Mouse (Mus musculus): ENCODE data around the gene Cab39l. TPM values are rescaled to one million over a fixed set of nuclear protein-coding genes. Genes with fewer than 3 reads are reported as not detected.
"Not testable (repeated sequence)": the region's sequence is repeated elsewhere in the genome, so short reads cannot be mapped to it uniquely, and the experiment has no call there.

Cab39l gene
- 10 to 100 TPM; 23.8 to 26.0 TPM for total RNA-seq (2021)
- polyA plus RNA-seq (2012; rRNA removed), result 7.9 and 15.3 TPM in 2 replicates
- long read RNA-seq, transcript Cab39l-201 (11 exons, 3,037 nt), result major isoform, 12 of 79 reads
- long read RNA-seq, partial matches to known transcripts, result 2 of 79 reads
- long read RNA-seq, other reads (novel, unspliced or antisense), result 65 of 79 reads

DNA sequence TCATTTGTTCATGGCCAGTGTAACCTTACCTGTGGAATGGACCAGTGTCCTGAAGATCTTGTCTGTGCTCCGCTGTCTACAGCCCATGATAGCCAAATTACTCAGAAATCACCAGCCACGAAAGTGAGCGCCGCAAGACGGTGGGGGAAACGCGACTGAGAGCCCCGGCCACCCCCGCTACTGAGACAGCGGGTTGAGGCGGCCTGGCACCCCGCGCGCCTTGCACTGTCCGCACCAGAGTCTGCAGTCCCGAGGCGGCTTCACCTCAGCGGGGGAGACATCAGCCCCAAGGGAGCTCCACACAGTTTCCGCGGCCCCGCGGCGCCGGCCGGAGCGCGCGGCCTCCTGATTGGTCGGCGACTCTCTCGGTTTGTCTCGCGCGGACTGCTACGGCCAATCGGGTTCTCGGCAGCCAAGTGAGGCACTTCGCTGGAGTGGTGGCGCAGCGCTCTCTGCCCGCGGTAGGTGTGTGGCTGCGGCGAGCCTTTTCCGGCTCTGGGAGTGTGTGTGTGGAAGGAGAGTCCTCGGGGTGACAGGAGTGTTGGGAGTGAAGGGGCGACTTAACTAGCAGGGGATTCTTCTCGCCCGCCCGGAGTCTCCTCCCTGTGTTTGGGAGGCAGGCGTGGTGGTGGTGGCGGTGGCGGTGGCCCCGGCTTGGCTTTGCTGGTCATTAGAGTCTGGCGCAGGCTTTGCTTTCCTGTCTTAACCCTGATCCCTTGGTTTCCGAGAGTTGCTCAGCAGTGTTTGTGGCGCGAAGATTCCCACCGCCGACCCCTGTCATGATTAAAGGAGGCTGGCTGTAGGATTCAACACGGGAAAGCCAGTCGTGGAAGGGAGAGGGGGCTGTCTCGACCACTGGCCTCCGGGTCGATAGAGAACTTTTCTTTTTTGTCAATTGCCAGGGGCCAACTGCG is at the start of gene Cab39l, which contains the start of gene Setdb2:
Gene Cab39l (plus strand): TSS at position 415 of the 914 bp plus-strand sequence.
Gene Setdb2 (minus strand): TSS at position 327 of the 914 bp plus-strand sequence.
- H3K4me3 ChIP-seq, result peak within 1 kb of the TSS; percentile 89
- WGBS, result under 1% methylated on average over 66 of the region's 66 CpGs

DNA sequence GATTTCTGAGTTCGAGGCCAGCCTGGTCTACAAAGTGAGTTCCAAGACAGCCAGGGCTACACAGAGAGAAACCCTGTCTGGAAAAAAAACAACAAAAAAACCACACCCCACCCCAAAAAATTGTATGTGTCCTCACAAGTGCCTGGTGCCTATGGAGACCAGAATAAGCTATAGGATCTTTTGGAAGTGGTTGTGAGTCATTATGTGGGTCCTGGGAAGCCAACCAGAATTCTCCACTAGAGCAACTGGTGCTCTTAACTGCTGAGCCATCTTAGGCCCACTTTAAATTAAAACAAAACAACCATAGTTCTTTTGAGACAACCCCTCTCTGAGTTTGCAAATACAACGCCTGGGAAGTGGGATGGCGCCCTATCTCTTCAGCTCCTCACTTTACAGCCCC is 45.5 kb upstream of the Cab39l start, which contains the start of gene Phf11c:
Gene Phf11c (minus strand): TSS at position 101 of the 400 bp plus-strand sequence.
- Histone ChIP-seq H3K4me3 (no peak within 1 kb of the TSS), H3K79me2 (replicated peaks; ENCODE audit: control insufficient read depth, insufficient read depth, low read length) (no peaks in the 10 kb centered on the region), H3K9ac (ENCODE audit: low read depth, low read length) (no peak within 1 kb of the TSS), H3K36me3 (ENCODE audit: control insufficient read depth, insufficient read depth, low read length) (peaks cover 2% of the 10 kb centered on the region; the same call in 1 of the 2 replicates), H3K27ac (no peak within 1 kb of the TSS), H3K4me1 (ENCODE audit: control insufficient read depth, insufficient read depth, low read length) (no peaks in the 10 kb centered on the region), H3K27me3 (ENCODE audit: control insufficient read depth, insufficient read depth, low read length) (no peaks in the 10 kb centered on the region)
- intact Hi-C loops (cut with DNase I), result no loop called here
- WGBS, result 98% methylated on average over 3 of the region's 3 CpGs
- no peak for DNase-seq
- TF ChIP-seq CTCF (IDR thresholded peaks at IDR 0.05) (no peak), EP300 (IDR thresholded peaks at IDR 0.05; ENCODE audit: insufficient read depth, low read depth, low read length) (no peak), POLR2A (IDR thresholded peaks at IDR 0.05; ENCODE audit: insufficient read depth, low read depth, low read length) (no peak)

More for the DNA sequence above, at the start of gene Cab39l, which contains the start of gene Setdb2:
- 0 out of 2 replicates have a peak, but pooled peaks cover 1% of the 10 kb centered on the region for H3K79me2 ChIP-seq (replicated peaks; ENCODE audit: control insufficient read depth, insufficient read depth, low read length)
- H3K36me3 ChIP-seq (ENCODE audit: control insufficient read depth, insufficient read depth, low read length), result no peaks in the 10 kb centered on the region; the same call in 1 of the 2 replicates
- intact Hi-C loops (cut with DNase I), result loop anchor here (1.0 kb wide), 1 partner anchor 76 kb away; the partner anchor contains the start of gene Phf11d
- no peaks in the 10 kb centered on the region for H3K27me3 ChIP-seq (ENCODE audit: control insufficient read depth, insufficient read depth, low read length)
- H3K27ac ChIP-seq, result peak within 1 kb of the TSS; percentile 92
- peak; percentile 94 for TF ChIP-seq POLR2A (IDR thresholded peaks at IDR 0.05; ENCODE audit: insufficient read depth, low read depth, low read length)
- peak; percentile 60 for TF ChIP-seq CTCF (IDR thresholded peaks at IDR 0.05)
- peak; percentile 59; the same call in 1 of the 2 replicates for TF ChIP-seq EP300 (IDR thresholded peaks at IDR 0.05; ENCODE audit: insufficient read depth, low read depth, low read length)
- peak within 1 kb of the TSS; percentile 93 for H3K9ac ChIP-seq (ENCODE audit: low read depth, low read length)
- H3K4me1 ChIP-seq (ENCODE audit: control insufficient read depth, insufficient read depth, low read length), result peaks cover 2% of the 10 kb centered on the region
- DNase-seq, result peak; percentile 97 to 98

DNA sequence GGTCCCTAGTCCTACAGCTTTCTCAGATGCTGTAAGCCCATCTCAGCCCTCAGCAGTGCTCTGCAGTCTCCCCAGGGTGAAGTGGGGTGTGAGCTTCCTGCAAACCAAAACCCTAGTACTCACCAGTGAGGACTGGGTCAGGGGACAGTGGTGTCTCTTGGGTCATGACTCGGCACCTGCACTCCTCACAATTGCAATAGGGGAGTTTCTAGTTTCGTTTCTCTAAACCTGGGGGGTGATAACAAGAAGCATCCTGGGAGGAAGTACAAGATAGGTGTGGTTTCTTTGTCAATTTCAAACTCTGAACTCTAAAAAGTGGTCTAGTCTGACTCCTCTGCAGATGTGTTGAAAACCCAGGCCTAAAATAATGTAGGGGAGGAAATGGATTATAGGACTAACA is 43.8 kb upstream of the Cab39l start:
- 50% methylated on average over 2 of the region's 2 CpGs for WGBS
- no peak overlapping the region for H3K4me3 ChIP-seq
- TF ChIP-seq CTCF (IDR thresholded peaks at IDR 0.05) (no peak), EP300 (IDR thresholded peaks at IDR 0.05; ENCODE audit: insufficient read depth, low read depth, low read length) (no peak), POLR2A (IDR thresholded peaks at IDR 0.05; ENCODE audit: insufficient read depth, low read depth, low read length) (no peak)
- H3K27ac ChIP-seq, result peak overlapping the region; percentile 20; the same call in 1 of the 2 replicates
- H3K36me3 ChIP-seq (ENCODE audit: control insufficient read depth, insufficient read depth, low read length), result peaks cover 2% of the 10 kb centered on the region; the same call in 1 of the 2 replicates
- no peaks in the 10 kb centered on the region for H3K4me1 ChIP-seq (ENCODE audit: control insufficient read depth, insufficient read depth, low read length)
- H3K27me3 ChIP-seq (ENCODE audit: control insufficient read depth, insufficient read depth, low read length), result no peaks in the 10 kb centered on the region
- no peak overlapping the region for H3K9ac ChIP-seq (ENCODE audit: low read depth, low read length)
- intact Hi-C loops (cut with DNase I), result no loop called here
- H3K79me2 ChIP-seq (replicated peaks; ENCODE audit: control insufficient read depth, insufficient read depth, low read length), result no peaks in the 10 kb centered on the region
- DNase-seq, result peak in 1 of 2 experiments; percentile 29

DNA sequence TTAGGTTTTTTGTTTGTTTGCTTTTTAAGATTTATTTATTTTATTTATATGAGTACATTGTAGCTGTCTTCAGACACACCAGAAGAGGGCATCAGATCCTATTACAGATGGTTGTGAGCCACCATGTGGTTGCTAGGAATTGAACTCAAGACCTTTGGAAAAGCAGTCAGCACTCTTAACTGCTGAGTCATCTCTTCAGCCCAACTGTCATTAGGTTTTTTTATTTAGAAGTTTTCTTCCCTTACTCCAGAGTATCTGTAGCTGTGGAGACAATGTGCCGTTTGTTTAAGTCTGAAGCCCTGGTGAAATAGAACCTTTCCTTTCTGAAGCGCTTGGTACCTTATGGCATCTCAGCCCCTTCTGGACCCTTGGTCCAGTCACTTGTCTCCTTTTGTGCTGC is 25.8 kb upstream of the Cab39l start:
- H3K27ac ChIP-seq; H3K79me2 ChIP-seq (replicated peaks; ENCODE audit: control insufficient read depth, insufficient read depth, low read length); H3K9ac ChIP-seq (ENCODE audit: low read depth, low read length); intact Hi-C loops (cut with DNase I); DNase-seq; H3K4me3 ChIP-seq; H3K27me3 ChIP-seq (ENCODE audit: control insufficient read depth, insufficient read depth, low read length); H3K4me1 ChIP-seq (ENCODE audit: control insufficient read depth, insufficient read depth, low read length): not testable (repeated sequence)
- peaks cover 10% of the 10 kb centered on the region for H3K36me3 ChIP-seq (ENCODE audit: control insufficient read depth, insufficient read depth, low read length)
- WGBS, result 92% methylated on average over 2 of the region's 2 CpGs

DNA sequence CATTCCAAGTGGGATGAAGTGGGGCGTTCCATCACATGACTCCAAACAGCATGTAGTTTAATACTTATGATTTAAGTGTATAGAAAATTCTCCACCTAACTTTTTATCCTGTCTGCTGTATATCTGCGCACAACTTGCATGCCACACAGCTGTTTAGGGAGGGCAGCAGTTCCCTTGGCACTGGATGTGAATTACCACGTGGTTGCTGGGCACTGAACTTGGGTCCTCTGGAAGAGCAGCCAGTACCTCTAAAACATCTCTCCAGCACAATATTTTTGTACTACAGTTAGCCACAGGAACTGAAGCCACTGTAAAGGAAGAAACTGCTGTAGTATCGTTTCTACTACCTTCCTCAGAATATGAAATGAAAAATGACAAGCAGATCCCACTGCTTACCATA is 22.6 kb upstream of the Cab39l start:
- Histone ChIP-seq H3K36me3 (ENCODE audit: control insufficient read depth, insufficient read depth, low read length) (peaks cover 15% of the 10 kb centered on the region), H3K4me3 (no peak overlapping the region), H3K9ac (ENCODE audit: low read depth, low read length) (no peak overlapping the region), H3K27me3 (ENCODE audit: control insufficient read depth, insufficient read depth, low read length) (no peaks in the 10 kb centered on the region), H3K79me2 (replicated peaks; ENCODE audit: control insufficient read depth, insufficient read depth, low read length) (no peaks in the 10 kb centered on the region), H3K4me1 (ENCODE audit: control insufficient read depth, insufficient read depth, low read length) (peaks cover 2% of the 10 kb centered on the region; the same call in 1 of the 2 replicates), H3K27ac (peak overlapping the region; percentile 64; the same call in 1 of the 2 replicates)
- 68% methylated on average over 4 of the region's 4 CpGs for WGBS
- intact Hi-C loops (cut with DNase I), result no loop called here
- TF ChIP-seq POLR2A (IDR thresholded peaks at IDR 0.05; ENCODE audit: insufficient read depth, low read depth, low read length) (no peak), CTCF (IDR thresholded peaks at IDR 0.05) (no peak), EP300 (IDR thresholded peaks at IDR 0.05; ENCODE audit: insufficient read depth, low read depth, low read length) (no peak)
- peak in 1 of 2 experiments; percentile 36 for DNase-seq

Data from heart, adult 2 months (tissue).